Mouse (Mus musculus) layer of hippocampus, postnatal 25 days (tissue): Measurements from ENCODE around the gene Ect2l. TPM values are rescaled to one million over a fixed set of nuclear protein-coding genes. Genes with fewer than 3 reads are reported as not detected.

Experiments used
- DNase-seq, 2 experiments: peaks; one replicate each; pipeline ENCODE4 v3.0.0; 2022; ENCODE audit warnings: mixed read lengths in 2 of 2, low spot score in 1 of 2; ENCODE audit errors: extremely low spot score in 1 of 2
- total RNA-seq, 2 experiments: library from RNA; stranded (reverse); gene quantifications; 2 replicates each; pipeline ENCODE4 v1.2.3; 2021

Ect2l gene
- under 1 TPM; 0.25 to 0.28 TPM for total RNA-seq

- DNase-seq, result peak in 1 of 2 experiments; percentile 35
Measured at GRCm38 (mm10) chr10:18210726-18211125, at the start of gene Ect2l. TSS of gene Ect2l (minus strand) at chr10:18210890.

GRCm38 (mm10) chr10:18251345-18251744 is 40.7 kb upstream of the Ect2l start:
- DNase-seq, result no peak

- no peak for DNase-seq
Measured at GRCm38 (mm10) chr10:18243614-18244013, 32.9 kb upstream of the Ect2l start.

- no peak for DNase-seq
Measured at GRCm38 (mm10) chr10:18237191-18237590, 26.5 kb upstream of the Ect2l start.

GRCm38 (mm10) chr10:18236328-18236927 is 25.7 kb upstream of the Ect2l start:
- DNase-seq, result no peak

- no peak for DNase-seq
Measured at GRCm38 (mm10) chr10:18235402-18235747, 24.7 kb upstream of the Ect2l start.

- DNase-seq, result peak; percentile 86 to 96
Measured at GRCm38 (mm10) chr10:18234560-18235401, 24.1 kb upstream of the Ect2l start, which contains the start of gene Ccdc28a. TSS of gene Ccdc28a (minus strand) at chr10:18234998.

GRCm38 (mm10) chr10:18233891-18234290 is 23.2 kb upstream of the Ect2l start:
- no peak for DNase-seq

- no peak for DNase-seq
Measured at GRCm38 (mm10) chr10:18224386-18224785, 13.7 kb upstream of the Ect2l start.

- no peak for DNase-seq
Measured at GRCm38 (mm10) chr10:18219351-18219750, 8.7 kb upstream of the Ect2l start.

- no peak for DNase-seq
Measured at GRCm38 (mm10) chr10:18214124-18214523, 3.4 kb upstream of the Ect2l start.

GRCm38 (mm10) chr10:18213373-18213772 is 2.7 kb upstream of the Ect2l start:
- DNase-seq, result no peak

GRCm38 (mm10) chr10:18210119-18210518 is 571 bp downstream of the Ect2l start:
- no peak for DNase-seq

- DNase-seq, result no peak
Measured at GRCm38 (mm10) chr10:18204067-18204466, 6.6 kb downstream of the Ect2l start.

GRCm38 (mm10) chr10:18202401-18202800 is 8.3 kb downstream of the Ect2l start:
- DNase-seq, result no peak

GRCm38 (mm10) chr10:18200656-18201055 is 10.0 kb downstream of the Ect2l start:
- no peak for DNase-seq

- DNase-seq, result no peak
Measured at GRCm38 (mm10) chr10:18199919-18200318, 10.8 kb downstream of the Ect2l start.

GRCm38 (mm10) chr10:18198286-18199015 is 12.2 kb downstream of the Ect2l start:
- no peak for DNase-seq

GRCm38 (mm10) chr10:18197206-18197979 is 13.3 kb downstream of the Ect2l start:
- DNase-seq, result peak; percentile 49 to 86

- no peak for DNase-seq
Measured at GRCm38 (mm10) chr10:18194737-18195141, 16.0 kb downstream of the Ect2l start.
